Mouse (Mus musculus) c-Kit-positive CD71-positive TER-119-positive erythroid progenitor cells, embryonic 14.5 days (primary cell): ENCODE data around the gene N4bp2.

ENCODE experiments used
- DNase-seq: peaks from one replicate; pipeline ENCODE4 v3.0.0-alpha.2; 2013; ENCODE audit warnings: low spot score

N4bp2 gene

DNA sequence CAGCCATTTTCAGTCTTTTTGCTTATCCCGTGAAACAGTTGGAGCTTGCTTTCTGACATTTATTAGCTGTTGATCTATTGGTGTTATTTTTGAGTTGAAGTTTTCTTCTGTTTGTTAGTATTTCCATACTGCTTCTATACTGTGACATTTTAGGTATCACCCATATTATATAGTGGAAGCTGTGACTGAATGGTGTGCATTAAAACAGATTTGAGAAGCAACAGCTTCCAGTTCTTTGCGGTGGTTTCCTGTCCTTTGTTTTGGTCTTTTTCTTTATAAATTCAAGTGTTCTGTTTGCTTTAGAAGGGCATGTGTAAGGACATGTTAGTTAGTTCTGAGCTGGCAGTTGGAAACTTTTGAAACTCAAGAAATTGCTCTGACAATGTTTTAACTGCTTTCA is 65.7 kb downstream of the N4bp2 start:
- DNase-seq: no peak

DNA sequence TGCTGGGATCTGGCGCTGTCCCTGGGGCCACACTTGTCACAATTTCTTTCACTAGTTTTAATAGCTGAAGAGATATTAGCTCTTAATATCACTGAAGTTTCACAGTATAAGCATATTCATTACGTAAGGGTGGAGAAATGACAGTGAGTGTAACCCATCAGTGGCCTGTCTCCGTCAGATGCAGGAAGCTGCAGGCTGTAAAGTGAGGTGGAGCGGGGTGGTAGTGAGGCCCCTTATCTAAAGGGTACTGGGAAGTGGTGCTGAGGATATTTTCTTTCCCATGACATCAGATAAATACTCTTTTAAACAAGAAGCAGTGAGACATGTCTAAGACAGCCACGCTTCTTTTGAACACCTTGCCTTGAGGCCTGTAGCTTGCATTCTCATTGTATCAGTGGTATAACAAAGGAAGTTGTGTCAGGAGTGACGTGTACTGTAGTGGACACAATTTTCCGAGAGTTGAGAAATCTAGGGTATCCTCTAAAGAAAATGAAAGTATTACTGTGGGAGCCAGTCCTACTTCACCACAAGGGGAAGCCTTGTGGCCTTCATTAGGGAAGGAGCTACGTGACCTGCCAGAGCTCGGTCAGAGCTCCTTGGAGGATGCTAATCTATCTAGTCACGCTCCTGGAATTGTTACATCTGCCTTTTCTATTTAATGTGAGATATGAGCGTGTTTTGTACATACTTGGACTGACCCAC is 68.7 kb downstream of the N4bp2 start:
- no peak for DNase-seq

DNA sequence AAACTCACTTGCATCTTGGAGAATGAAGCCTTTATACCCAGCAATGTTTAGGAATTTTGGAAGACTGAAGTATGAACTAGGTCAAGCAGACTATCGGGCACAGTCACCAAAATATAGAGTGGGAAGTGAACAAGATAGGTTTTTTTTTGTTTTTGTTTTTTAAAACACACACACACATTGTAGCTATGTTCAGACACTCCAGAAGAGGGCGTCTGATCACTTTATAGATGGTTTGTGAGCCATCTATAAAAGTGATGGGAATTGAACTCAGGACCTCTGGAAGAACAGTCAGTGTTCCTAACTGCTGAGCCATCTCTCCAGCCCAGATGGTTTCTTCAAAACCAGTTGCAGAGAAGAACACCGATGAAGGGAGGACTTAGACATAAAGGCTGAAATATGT is 69.8 kb downstream of the N4bp2 start:
- DNase-seq: no peak

DNA sequence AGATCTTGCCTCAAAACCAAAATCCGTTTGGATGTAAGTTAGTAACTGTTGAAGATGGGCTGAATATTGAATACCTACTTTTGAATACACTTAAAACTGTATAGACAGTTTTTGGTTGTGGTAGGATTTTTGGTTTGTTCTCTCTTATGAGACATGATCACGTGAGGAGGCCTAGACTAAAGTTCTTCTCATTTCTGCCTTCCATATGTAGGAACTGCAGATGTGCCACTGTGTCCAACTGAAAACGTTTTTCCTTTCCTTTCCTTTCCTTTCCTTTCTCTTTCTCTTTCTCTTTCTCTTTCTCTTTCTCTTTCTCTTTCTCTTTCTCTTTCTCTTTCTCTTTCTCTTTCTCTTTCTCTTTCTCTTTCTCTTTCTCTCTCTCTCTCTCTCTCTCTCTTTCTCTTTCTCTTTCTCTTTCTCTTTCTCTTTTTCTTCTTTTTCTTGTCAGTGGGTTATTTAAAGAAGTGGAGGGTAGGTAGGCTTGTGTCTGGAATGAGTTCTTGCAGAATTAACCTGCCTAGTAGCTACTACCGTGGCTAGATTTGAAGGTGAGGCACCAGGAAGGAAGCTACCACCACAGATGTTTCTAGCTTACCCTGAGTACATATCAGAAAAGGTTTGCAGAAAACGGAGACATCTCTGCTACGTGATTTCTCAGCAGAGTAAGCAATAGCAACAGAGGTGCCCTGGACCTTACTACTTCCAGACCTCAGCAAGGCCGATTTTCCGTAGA is 70.6 kb downstream of the N4bp2 start:
- DNase-seq: no peak

DNA sequence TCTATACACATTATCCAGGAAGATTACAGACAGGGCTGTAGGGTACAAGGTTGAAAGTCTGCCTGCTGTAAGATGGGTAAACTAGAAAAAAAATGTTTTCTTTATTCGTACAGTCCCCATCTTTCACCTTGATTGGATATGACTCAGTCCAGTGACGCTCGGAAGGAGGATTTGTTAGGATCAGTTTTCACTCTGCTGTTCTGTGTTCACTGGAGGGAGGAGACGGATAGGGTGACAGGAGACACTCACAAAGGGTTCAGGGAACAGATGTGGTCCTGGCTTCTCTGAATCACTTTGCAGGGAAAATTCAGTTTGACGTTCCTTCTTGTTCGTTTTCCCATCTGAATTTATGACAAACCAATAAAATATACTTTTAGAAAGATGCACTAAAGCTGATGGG is 74.7 kb downstream of the N4bp2 start:
- no peak for DNase-seq

DNA sequence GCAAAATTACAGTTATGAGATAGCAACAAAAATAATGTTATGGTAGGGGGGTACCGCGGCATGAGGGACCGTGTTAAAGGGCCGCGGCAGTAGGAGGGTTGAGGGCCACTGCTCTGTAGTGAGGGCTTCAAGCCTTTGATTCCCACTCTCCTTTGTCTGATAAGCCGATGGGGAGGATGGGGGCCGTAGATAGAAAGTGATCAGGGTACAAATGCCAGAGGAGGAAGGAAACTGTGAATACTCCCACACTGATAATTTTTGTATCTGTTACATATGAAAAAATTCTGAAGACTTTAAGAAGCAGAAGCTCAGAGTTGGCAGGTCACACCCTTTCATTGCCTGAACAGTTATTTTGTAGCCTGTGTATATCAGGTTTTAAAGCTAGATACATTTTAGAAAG is 79.6 kb downstream of the N4bp2 start:
- no peak for DNase-seq

DNA sequence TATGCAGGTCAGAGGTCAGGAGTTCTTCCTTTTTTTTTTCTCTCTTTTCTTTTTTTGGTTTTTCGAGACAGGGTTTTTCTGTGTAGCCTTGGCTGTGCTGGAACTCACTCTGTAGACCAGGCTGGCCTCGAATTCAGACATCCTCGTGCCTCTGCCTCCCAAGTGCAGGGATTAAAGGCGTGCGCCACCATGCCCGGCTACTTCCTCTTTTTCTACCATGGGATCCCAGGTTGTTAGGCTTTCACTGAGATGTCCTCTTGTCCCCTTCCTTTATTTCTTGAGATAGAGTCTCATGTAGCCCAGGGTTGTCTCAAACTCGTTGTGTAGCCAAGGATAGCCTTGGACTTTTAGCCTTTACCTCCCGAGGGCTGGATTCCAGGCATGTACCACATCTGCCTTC is 83.2 kb downstream of the N4bp2 start:
- no peak for DNase-seq

DNA sequence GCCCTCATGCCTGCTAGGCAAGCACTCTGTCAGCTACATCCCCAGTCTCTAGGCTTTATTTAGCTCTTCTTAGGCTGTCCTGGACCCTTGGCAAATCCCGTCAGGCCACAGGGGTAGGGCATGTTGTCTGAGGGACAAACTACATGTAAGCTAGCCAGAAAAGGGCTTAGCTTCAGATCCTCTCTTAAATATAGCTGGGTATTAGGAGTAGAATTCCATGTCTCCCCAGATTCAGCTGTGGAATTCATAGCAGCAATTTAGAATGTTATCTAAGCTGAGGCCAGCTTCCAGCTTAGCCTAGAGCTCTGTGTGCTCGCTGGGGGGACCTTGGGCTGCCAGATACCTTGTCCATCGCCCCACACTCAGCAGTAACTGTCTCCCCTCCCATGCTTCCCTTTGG is 83.6 kb downstream of the N4bp2 start:
- DNase-seq: no peak

DNA sequence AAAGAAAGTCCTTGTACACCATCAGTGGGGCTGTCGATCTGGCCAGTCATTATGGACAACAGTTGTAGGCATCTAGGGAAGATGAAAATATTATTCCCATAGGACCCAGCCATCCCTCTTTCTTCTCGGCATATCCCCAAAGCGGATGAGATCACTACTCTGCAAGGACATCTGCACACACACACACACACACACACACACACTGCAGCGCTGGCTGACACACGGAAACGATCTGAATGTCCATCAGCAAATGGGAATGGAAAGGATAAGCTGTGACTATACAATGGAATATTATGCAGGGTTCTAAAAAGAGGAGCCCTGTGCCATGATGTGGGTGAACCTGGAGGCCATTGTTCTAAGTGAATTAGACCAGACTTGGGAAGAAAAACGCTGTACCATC is 84.3 kb downstream of the N4bp2 start:
- DNase-seq: no peak

DNA sequence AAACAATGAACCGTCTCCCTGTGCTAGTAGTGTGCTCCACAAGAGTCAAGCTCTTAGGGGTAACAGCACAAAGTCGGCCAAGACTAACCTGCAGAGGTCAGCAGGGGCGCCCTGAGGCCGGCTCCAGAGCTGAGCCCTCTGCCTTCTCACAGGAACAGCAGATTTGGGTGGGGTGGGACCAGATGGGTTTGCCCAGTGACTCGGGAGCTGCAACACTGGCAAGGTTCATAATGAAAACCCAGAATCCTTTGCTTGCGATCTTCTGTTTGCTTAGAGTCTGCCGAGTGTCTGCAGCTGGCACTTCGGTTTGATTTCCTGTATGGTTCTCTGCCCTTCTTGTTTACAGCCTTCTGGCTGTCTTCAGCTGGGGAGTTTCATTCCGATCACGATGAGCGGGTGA is 87.4 kb downstream of the N4bp2 start:
- DNase-seq: no peak

DNA sequence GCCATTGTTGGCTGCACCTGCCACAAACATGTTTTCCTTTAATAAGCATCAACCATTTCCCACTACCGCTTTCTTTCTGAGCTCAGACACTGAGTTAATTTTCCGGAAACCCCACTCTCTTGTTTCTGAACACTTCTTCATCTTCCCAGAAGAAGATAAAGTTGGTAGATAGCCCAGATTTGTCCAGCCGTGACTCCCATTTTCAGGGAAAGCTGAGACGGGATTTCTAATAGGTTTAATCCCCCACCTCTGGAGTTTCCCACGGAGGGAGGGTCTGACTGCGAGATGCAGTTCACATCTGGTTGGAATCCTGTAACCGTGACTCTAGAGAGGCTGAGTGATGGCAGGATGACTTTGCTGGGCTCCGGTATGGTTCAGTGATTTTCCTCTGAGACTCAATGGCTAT is 91.5 kb downstream of the N4bp2 start:
- DNase-seq: no peak

DNA sequence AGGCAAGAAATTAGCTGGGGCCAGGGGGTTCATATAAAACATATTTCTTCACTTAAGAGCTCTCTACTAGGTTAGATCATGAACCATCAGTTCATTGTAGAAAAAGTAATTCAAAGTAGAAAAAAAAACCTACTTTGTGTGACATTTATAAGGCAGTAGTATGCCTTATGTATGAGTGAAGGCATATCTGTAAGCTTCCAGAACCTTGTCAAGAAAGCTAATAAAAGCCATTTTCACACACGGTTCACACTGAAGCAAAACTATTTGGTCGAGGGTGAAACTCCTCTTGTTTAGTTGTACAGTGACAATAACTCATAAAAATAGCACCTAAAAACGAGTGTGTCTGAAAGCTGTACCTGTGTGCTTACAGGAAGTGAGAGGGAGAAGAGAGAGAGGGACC is 92.2 kb downstream of the N4bp2 start:
- no peak for DNase-seq

DNA sequence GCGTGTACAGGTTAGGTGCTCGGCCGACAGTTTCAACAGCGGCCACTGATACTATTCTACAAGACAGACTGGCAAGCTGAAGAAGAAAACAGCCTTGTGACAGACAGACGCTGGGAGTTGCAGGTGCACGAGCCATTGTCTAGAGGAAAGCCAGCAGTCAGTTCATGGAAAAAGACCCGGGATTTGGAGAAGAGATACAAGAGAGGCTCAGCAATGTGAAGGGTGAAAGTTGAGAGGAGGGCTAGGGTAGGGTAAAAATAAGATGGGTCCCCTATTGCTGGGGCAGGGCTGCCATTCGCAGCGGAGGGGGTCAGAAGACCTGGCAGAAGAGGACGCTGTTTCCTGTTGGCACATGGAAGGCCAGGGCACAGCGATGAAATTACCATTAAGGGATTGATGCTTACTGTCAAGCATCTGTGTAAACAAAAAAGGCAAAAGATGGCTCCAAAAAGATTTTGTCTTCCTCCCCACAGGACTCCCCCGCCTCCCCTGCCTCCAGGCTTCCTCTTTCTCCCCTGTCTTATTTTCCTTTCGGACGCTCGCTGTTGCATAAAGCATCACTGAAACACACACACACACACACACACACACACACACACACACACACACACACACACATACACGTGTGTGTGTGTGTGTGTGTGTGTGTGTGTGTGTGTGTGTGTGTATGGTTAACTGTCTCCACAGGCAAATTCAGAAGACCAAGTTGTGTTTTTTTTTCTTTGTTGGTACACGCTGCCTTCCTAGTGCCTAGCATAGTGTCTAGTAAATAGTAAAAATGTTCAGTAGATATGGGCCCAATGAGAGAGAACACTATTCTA is 93.5 kb downstream of the N4bp2 start:
- no peak for DNase-seq

DNA sequence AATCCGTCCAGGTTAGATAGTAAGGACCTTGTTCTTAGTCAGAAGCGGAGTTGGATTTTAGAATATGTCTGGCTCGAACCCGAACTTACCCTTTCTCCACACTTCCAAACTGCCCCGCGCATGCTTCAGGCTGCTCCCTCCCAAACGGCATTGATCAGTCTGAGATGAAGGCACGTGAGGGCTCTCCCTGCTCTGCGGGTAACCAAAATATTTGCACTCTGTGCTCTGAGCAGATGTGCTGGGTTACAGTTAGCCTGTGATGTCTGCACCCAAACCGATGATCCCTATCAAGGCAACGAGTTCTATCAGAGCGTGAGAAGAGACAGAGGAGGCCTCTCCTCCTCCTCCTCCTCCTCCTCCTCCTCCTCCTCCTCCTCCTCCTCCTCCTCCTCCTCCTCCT is 94.6 kb downstream of the N4bp2 start:
- no peak for DNase-seq

DNA sequence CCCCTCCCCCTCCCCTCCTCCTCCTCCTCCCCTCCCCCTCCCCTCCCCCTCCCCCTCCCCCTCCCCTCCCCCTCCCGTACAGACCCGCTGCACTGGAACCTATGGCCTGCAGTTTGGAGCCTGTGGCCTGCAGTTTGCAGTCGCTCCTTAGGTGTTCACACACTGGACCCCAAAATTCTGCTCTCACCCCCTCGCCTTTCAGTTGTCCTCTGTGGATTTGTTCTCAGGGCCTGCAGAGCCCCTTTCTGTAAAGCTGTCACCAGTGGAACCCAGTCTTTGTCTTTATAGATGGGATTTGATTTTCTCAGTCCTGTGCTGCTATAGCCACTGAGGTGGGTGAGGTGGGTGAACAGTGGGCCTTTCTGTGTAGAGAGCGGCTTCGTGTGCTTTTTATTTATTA is 95.0 kb downstream of the N4bp2 start:
- DNase-seq: no peak

DNA sequence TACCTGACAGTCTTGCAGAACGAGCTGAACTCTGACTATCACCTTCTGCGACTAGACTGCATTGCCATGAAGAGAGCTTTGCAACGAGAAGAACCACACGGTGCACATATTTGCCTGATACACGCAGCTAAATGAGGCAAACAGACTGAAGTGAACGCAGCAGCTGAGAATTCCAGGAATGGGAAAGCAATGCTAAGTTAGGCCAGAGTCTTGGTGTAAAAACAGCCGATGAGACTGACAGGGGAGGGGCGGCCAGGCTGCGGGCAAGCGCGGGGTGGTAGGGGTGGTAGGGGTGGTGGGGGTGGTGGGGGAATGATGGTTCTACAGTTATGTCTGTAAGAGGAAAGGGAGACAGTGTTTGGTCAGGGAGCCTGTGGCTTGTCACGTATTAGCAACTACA is 95.6 kb downstream of the N4bp2 start:
- DNase-seq: no peak

DNA sequence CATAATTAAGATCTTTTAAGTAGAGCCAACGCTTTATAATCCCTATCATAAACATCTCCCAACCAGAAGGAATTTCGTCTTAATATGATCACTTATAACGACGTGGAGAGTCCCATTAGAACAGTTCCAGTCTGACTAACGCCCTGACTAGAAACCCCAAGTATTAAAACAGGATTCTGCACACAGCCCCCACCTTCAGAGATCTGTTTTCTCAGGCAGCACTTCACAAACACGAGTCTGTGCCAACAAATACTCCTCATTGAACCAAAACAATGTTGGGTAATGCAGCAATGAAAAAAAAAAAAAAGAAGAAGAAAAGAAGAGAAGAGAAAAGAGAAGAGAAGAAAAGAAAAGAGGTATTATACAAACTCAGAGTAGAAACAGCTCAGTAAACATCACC is 96.1 kb downstream of the N4bp2 start:
- DNase-seq: no peak

DNA sequence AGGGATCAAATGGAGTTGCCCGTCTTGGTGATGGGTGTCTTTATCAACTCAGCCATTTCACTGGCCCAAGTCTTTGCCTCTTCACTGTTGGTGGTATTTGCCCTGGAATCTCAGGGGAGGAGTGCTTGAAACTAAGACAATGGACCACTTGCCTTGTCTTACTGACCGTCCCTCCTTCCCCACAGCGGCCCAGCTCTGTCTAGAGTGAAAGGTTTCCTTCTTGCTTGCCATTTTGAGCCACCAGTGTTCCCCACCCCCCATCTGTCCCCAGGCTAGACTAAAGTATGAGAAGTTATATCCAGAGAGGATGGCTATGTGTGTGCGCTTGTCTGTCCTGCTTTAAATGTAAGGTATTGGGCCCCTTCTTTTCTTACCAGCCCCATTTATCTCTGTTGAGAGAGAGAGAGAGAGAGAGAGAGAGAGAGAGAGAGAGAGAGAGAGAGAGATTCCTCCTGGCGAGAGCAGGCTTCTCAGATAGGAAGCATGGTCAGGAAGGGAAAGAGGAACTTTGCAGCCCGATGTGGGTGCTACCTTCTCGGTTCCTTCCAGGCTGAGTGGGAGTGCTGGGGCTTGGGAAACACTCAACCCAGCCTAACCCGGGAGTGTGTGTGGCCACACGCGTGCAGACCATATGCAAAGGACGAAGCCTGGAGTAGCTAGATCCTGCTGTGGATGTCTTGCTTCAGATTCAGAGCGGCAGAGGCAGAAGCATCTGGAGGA is 97.1 kb downstream of the N4bp2 start:
- no peak for DNase-seq

DNA sequence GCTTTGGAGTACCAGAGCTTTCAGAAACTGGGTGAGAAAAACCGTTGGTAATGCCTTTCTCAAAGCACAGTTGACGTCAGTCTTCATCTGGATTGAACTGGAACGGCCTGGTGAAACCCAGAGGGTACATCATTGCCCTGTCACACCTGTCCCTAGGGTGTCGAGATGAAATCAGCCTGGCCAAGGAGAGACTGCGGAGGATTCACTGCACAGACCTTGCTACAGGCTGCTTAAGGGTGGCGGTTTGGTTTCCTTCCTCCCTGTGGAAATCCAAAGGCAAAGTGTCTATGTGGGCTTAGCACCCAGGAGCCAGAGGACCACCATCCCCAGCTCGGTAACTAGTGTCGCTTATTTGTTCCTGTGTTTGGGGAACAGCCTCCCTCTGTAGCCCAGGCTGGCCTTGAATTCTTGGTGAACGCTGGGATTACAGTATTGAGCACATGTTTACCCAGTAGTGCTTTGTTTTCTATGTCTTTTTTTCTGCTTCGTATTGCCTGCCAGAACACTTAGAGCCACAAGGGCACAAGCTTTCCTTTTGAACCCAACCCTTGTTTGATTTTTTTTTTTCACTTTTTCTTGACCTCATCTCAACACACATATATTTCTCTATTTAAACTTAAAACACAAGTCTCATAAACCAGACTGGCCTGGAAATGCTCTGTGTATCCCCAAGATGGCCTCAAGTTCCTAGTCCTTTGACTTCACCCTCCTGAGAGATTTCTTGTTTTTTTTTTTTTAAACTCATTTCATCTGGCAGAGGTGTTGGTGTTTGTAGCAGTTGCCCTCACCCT is 98.0 kb downstream of the N4bp2 start, which contains the start of gene Rhoh:
Gene Rhoh, plus strand, starts transcription at position 60 of the 791 bp plus-strand sequence.
- no peak for DNase-seq

DNA sequence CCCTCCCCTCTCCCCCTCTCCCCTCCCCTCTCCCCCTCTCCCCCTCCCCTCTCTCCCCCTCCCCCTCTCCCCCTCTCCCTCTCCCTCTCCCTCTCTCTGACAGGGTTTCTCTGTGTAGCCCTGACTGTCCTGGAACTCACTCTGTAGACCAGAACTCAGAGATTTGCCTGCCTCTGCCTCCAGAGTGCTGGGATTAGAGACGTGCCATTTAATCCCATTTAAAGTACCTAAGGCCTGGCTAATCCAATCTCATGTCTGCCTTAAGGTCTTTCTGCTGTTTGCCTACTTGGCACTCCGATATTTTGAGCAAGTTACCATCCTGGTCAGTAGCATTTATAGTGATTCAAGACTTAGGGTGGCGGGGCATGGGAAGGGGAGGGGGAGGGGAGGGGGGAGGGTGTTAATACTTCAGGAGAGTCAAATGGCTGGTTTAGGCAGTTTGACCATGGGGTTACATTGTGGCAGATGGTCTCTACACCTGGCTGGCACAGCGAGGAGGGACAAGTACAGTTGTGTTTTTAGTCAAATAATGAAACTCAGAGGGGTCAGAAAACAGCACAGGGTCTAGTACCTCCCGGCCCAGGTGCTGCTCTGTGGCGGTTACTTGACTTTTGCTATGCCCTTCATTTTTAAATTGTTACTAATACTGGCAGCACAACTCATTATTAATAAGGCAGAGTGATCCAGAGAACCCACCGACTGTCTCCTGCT is 99.1 kb downstream of the N4bp2 start:
- DNase-seq: no peak

DNA sequence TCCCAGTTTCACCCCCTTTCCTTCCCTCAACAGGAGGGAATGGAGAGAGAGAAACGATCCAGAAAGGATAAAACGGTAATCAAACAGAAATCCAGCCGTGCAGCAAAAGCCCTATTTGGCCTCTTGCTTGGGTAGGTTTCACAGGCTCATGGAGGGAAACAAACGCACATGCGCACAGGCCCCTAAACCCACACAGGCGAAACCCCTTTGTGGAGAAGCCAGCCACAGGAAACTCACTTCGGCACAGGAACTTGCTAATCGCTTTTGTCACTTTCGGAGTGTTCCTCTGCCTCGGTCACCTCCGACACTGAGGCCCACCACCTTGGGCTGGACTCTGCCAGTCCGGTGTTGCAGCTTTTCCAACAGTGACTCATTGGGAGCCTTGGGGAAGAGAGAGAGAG is 100.0 kb downstream of the N4bp2 start:
- peak; percentile 27 for DNase-seq
